Mouse (Mus musculus) natural killer cell, adult 2 months (primary cell): Measurements from ENCODE around the gene Gm10322.

Source experiments
- DNase-seq, 2 experiments: peaks; one replicate each; pipeline ENCODE4 v3.0.0; 2022; ENCODE audit warnings: low spot score in 2 of 2

The Gm10322 gene

GRCm38 (mm10) chr10:59615981-59616520 is at the start of gene Gm10322:
Gene Gm10322, plus strand, starts transcription at chr10:59616063.
- peak in 1 of 2 experiments; percentile 22 for DNase-seq

GRCm38 (mm10) chr10:59566968-59567367 is 48.9 kb upstream of the Gm10322 start:
- no peak for DNase-seq

- no peak for DNase-seq
Measured at GRCm38 (mm10) chr10:59568665-59569480, 47.0 kb upstream of the Gm10322 start.

DNA sequence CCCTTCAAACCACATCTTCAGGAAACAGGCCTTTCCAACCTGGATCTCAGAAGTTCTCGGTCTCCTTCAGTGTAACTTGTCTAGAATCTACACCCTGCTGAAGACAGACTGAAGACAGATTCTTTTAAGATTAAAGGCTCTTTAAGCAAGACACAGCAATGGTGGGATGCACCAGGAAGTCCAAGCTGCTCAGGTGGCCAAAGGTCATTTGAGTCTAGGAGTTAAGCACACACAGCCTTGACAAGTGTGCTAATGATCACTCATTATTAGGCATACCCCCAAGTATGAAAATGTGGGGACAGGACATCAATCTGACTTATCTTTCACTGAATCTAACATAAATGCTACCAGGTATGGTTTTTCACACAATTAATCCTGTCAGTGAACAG is 46.4 kb upstream of the Gm10322 start:
- no peak for DNase-seq

DNA sequence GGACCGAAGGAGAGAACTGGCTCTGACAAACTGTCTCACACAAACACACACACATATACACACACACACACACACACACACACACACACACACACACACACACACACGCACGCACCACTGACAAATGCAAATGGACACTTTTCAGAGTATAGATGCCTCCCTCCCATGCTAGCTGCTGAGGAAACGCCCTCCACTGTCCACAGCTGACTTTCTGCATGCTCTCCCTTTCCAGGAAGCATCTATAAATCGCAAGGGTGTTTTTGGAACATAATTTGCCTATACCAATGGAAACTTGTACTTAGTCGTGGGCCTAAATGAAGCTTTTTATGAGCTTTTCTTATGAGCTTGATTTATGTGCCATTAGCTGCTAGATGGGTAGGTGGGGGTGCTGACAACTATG is 45.5 kb upstream of the Gm10322 start:
- DNase-seq: no peak

- DNase-seq: no peak
Measured at GRCm38 (mm10) chr10:59570780-59571179, 45.1 kb upstream of the Gm10322 start.

GRCm38 (mm10) chr10:59571273-59571672 is 44.6 kb upstream of the Gm10322 start:
- no peak for DNase-seq

GRCm38 (mm10) chr10:59571964-59572363 is 43.9 kb upstream of the Gm10322 start:
- no peak for DNase-seq

- no peak for DNase-seq
Measured at GRCm38 (mm10) chr10:59576305-59576704, 39.6 kb upstream of the Gm10322 start.

DNA sequence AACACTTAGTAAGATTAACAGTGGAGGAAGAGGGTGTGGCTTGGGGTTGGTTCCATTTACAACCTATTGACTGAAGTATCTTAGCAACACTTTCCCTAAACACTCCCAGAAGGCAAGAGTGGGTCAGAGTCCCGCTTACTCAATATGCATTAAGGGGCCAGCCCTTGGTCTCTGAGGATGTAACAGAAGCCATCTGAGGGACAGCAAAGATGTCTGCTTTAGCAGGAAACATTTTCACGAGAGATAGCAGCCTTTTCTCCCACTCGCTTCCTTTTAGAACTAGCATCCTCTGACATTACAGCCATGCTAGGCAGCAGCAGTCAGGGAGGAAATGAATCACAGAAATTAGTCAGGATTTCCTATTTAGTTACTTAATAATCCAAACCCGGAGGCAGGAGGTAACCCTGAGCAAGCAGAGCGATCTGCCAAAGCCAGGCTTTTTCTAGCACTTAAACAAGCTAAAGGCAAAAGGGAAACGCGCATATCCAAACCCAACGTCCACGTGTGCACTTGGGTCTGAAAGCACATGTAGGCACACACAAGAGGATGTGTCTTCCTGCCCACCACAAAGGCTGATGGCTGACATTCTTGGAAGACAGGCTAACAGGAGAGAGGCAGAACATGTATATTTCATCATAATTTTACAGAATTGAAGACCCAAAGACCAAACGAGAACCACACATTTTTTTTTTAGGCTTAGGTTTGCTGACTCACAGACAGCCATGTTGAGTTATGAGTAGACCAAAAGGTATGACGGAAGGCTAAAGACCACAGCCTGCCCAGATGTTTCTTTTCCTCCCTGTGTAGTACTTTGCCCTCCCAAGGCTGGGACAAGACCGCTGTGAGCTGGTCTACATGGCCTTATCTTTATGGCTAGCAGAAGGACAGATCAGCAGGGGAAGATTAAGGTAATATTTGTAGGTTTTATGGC is 37.7 kb upstream of the Gm10322 start:
- peak; percentile 11 to 27 for DNase-seq

- DNase-seq: no peak
Measured at GRCm38 (mm10) chr10:59579645-59580044, 36.2 kb upstream of the Gm10322 start.

- DNase-seq: no peak
Measured at GRCm38 (mm10) chr10:59580593-59581149, 35.2 kb upstream of the Gm10322 start.

DNA sequence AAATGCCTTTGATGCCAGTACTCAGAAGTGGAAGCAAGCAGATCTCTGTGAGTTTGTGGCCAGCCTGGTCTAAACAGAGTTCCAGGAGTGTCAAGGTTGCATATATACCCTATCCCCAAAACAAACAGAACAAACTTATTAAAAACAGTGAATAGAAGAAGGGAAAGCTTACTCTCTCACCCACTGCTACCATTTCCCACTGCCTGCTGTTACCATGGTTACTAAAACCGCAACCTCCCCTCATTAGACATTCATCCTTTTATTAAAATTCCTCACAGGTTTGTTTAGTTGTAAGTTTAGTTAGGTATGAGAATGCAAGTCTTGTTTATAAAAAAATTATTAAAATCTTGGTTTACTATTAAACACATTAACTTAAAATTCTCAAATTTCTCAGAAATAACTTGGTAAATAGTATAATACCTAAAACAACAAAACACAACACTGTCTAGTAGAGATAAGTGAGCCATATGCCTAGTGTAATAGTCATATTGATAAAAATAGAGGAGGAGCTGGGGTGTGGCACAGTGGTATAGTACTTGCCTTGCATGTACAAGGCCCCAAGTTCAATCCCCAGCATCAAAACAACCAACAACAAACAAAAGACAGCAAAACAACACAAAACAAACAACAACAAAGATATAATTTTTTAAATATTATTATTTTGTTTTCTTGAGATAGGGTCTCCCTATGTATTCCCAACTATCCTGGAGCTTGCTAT is 33.9 kb upstream of the Gm10322 start:
- DNase-seq: no peak

GRCm38 (mm10) chr10:59585621-59586020 is 30.2 kb upstream of the Gm10322 start:
- no peak for DNase-seq

- DNase-seq: no peak
Measured at GRCm38 (mm10) chr10:59586821-59587220, 29.0 kb upstream of the Gm10322 start.

DNA sequence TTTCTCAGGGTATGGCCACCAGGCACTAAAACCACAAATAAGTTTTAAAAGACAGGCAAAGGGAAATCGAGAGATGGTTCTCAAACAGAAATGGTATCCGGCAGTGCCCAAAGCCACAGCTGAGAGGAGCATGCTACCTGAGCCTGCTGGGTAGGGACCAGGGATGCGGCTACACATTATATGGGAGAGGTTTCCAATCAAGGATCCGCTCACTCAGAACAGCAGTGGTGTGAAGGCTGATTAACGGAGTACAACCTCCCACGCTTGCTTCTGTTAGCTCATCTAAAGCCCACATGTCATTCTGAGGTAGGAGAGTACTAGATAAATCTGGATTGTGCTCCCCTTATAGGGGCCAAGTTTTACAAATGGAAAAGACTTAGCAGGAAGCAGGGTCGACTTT is 27.7 kb upstream of the Gm10322 start:
- DNase-seq: no peak

GRCm38 (mm10) chr10:59589420-59589819 is 26.4 kb upstream of the Gm10322 start:
- DNase-seq: peak; percentile 29 to 38

GRCm38 (mm10) chr10:59589856-59590255 is 26.0 kb upstream of the Gm10322 start:
- no peak for DNase-seq

DNA sequence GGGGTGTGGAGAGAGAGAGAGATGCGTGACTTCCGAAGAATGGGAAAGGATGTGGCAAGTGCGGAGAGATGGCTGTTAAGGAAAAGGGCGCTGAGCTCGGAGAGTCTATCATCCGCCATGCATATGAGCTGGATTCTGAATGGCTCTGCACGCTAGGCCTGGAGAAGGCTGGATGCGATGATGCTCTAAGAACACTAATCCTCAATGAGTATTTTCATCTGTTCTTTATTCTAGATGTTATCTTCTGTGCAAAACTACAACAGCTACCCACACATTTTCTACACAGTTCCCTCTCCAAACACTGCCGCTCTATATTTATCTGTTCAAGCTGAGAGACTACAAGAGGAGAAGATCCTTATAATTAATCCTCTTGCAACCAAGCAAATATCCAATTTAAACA is 25.3 kb upstream of the Gm10322 start:
- DNase-seq: no peak

GRCm38 (mm10) chr10:59593826-59594570 is 21.9 kb upstream of the Gm10322 start:
- no peak for DNase-seq

- no peak for DNase-seq
Measured at GRCm38 (mm10) chr10:59600516-59600915, 15.3 kb upstream of the Gm10322 start.
